Mouse (Mus musculus) embryonic facial prominence, embryonic 14.5 days (tissue): Measurements from ENCODE around the gene Hspb7. TPM values are rescaled to one million over a fixed set of nuclear protein-coding genes. Genes with fewer than 3 reads are reported as not detected.

Experiments
- polyA plus RNA-seq: library from polyadenylated mRNA; unstranded; fragments of >200 nt; fragmentation: Nextera tagmentation; extraction: Ambion mirVana; gene quantifications from 2 replicates; pipeline ENCODE4 v1.2.1, GENCODE M21; 2014

Hspb7 gene
- polyA plus RNA-seq, 1 experiment from 2014 or later = 8.8 TPM

Other genes starting within 250 kb of the Hspb7 start
- gene Rsg1, start 206.8 kb upstream of the Hspb7 start, polyA plus RNA-seq = 5.1 and 5.2 TPM in 2 replicates
- gene Arhgef19, start 181.3 kb upstream of the Hspb7 start, polyA plus RNA-seq = 17.4 and 17.7 TPM in 2 replicates
- 2.1 and 4.2 TPM in 2 replicates for gene Epha2, start 119.5 kb upstream of the Hspb7 start, polyA plus RNA-seq
- 2.2 and 2.9 TPM in 2 replicates for gene Fam131c, start 52.6 kb upstream of the Hspb7 start, polyA plus RNA-seq
- 1.2 and 1.3 TPM in 2 replicates for gene Clcnka, start 22.1 kb upstream of the Hspb7 start, polyA plus RNA-seq
- gene Clcnkb, start 4.8 kb upstream of the Hspb7 start, polyA plus RNA-seq = not detected in 2 replicates
- gene Srarp, start 15.3 kb downstream of the Hspb7 start, polyA plus RNA-seq = not detected in 2 replicates
- 22.0 and 28.7 TPM in 2 replicates for gene Zbtb17, start 23.9 kb downstream of the Hspb7 start, polyA plus RNA-seq
- 9.4 and 12.5 TPM in 2 replicates for gene Spen, start 117.8 kb downstream of the Hspb7 start, polyA plus RNA-seq
- 22.8 and 27.7 TPM in 2 replicates for gene Fblim1, start 185.3 kb downstream of the Hspb7 start, polyA plus RNA-seq
- 0.17 and 0.41 TPM in 2 replicates for gene Tmem82, start 197.9 kb downstream of the Hspb7 start, polyA plus RNA-seq
- 0.08 TPM in 1 of 2 replicates, not detected in the other for gene Slc25a34, start 203.0 kb downstream of the Hspb7 start, polyA plus RNA-seq
- gene Plekhm2, start 244.1 kb downstream of the Hspb7 start, polyA plus RNA-seq = 3.7 and 4.5 TPM in 2 replicates